Mouse (Mus musculus) kidney, adult 2 months (tissue): Measurements from ENCODE around the gene 5730522E02Rik. TPM values are rescaled to one million over a fixed set of nuclear protein-coding genes. Genes with fewer than 3 reads are reported as not detected.

Experiments used
- DNase-seq: peaks from one replicate; pipeline ENCODE4 v3.0.0; 2021
- H3K27ac ChIP-seq: fragments of 200-500 bp; 2 replicates; pipeline ENCODE4 v1.5.1; 2012; ENCODE audit warnings: low read depth, low read length, control low read depth, inconsistent platforms; ENCODE audit not compliant: insufficient read depth
- H3K27me3 ChIP-seq: fragments of 200-500 bp; replicated peaks from 2 replicates; pipeline ENCODE4 v1.6.1; 2012; ENCODE audit warnings: mild to moderate bottlenecking, moderate library complexity, low read length, inconsistent platforms; ENCODE audit not compliant: control insufficient read depth, insufficient read depth
- H3K36me3 ChIP-seq: fragments of 200-500 bp; 2 replicates; pipeline ENCODE4 v1.6.1; 2012; ENCODE audit warnings: mild to moderate bottlenecking, moderate library complexity, low read length, inconsistent platforms; ENCODE audit not compliant: control insufficient read depth, insufficient read depth
- H3K4me1 ChIP-seq: fragments of 200-500 bp; 2 replicates; pipeline ENCODE4 v1.6.1; 2011; ENCODE audit warnings: low read length; ENCODE audit not compliant: control insufficient read depth, insufficient read depth
- H3K4me3 ChIP-seq: fragments of 200-500 bp; 2 replicates; pipeline ENCODE4 v1.5.1; 2011; ENCODE audit warnings: mild to moderate bottlenecking, low read depth, low read length, control low read depth; ENCODE audit not compliant: insufficient read depth
- CTCF ChIP-seq: fragments of 200-500 bp; conservative IDR thresholded peaks from 2 replicates; pipeline ENCODE4 v1.5.1; 2011; ENCODE audit warnings: low read depth, mild to moderate bottlenecking, control low read depth, low read length, moderate library complexity, mixed read lengths; ENCODE audit not compliant: insufficient read depth, insufficient read length
- POLR2A ChIP-seq: fragments of 200-500 bp; IDR thresholded peaks from one replicate; pipeline ENCODE4 v1.6.1; 2011; ENCODE audit warnings: low read depth, low read length, control low read depth
- WGBS: fragments of 180-500 bp; shearing (Covaris S2); methylation state at CpG from one replicate; pipeline ENCODE4 v1.1.7; 2018; 5-methylcytosine and 5-hydroxymethylcytosine counted together
- polyA plus RNA-seq: library from polyadenylated mRNA; depleted of rRNA; stranded (reverse); fragments of >200 nt; gene quantifications from 2 replicates; pipeline ENCODE4 v1.2.3, GENCODE M21; 2012

The 5730522E02Rik gene
- polyA plus RNA-seq, 1 experiment: 0.06 TPM

DNA sequence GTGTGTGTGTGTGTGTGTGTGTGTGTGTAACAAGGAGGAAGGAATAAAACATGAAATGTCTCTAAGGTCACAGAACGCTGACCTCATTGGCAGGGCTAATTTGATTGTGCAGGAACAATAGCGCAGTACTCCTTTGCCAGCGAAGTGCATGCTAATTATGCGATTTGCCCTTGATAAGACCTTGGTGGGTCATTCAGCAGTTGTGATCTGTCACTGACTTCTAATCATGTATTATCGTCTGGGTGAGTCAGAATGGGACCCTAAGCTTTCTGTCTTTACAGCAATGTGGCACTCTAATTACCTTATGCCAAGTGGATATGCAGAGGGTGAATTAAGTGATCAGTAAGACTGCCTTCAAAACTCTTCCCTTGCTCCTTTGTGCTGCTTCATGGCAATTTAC lies 514.4 kb downstream of the 5730522E02Rik start:
- Histone ChIP-seq H3K4me1 (no peaks in the 10 kb centered on the region), H3K27ac (no peak overlapping the region), H3K27me3 (no peaks in the 10 kb centered on the region), H3K4me3 (no peak overlapping the region), H3K36me3 (no peaks in the 10 kb centered on the region)
- DNase-seq: no peak
- TF ChIP-seq CTCF: no peak
- 73% methylated on average over 5 of the region's 5 CpGs for WGBS

DNA sequence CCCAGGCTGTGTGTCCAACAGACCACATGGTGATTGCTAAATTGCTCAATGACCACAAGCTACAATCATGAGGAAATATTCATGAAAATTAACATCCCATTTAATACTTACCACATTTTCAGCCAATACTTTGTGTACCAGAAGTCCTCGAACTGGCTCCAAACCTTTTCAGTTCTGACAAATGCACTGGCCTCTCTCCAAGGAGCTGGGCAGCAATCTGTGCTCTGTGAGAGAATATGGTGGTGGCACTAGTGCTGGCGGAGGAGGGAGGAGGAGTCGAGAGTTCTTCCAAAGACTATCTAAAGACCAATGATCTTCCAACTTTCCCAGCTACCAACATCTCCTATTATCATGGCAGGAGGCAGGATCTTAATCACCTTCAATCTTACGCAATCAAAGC lies 525.8 kb downstream of the 5730522E02Rik start:
- no peak for DNase-seq
- H3K27ac ChIP-seq: no peak overlapping the region
- 92% methylated on average over 4 of the region's 4 CpGs for WGBS
- no peak overlapping the region for H3K4me3 ChIP-seq
- no peaks in the 10 kb centered on the region for H3K36me3 ChIP-seq
- no peaks in the 10 kb centered on the region for H3K27me3 ChIP-seq
- no peak for TF ChIP-seq POLR2A
- no peak for TF ChIP-seq CTCF
- H3K4me1 ChIP-seq: no peaks in the 10 kb centered on the region

DNA sequence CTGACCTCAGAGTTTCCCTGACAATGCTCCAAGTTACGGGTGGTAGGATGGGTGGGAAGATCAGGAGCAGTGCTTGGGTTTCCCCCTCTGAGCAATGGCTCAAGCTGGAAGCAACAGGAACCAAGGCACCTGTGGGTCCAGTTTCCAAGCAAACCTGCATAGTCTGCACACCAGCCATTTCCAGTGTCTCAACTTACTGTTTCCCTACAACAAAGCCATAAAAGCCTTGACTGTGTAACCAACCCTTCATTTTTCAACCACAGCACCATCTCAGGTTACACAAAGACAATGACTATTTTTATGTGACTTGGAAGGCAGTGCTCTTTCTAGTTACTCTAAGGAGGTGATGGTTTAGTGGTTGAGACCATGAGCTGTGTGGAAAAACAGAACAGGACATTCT lies 530.7 kb downstream of the 5730522E02Rik start:
- 52% methylated on average over 1 of the region's 1 CpGs for WGBS
- Histone ChIP-seq H3K4me3 (no peak overlapping the region), H3K36me3 (no peaks in the 10 kb centered on the region), H3K27ac (no peak overlapping the region), H3K27me3 (no peaks in the 10 kb centered on the region), H3K4me1 (no peaks in the 10 kb centered on the region)
- DNase-seq: no peak
- no peak for TF ChIP-seq CTCF
- TF ChIP-seq POLR2A: no peak

- Histone ChIP-seq H3K27ac (no peak overlapping the region), H3K36me3 (no peaks in the 10 kb centered on the region), H3K4me3 (no peak overlapping the region), H3K4me1 (no peaks in the 10 kb centered on the region), H3K27me3 (no peaks in the 10 kb centered on the region)
- TF ChIP-seq CTCF: no peak
- no peak for TF ChIP-seq POLR2A
- DNase-seq: no peak
- 78% methylated on average over 3 of the region's 3 CpGs for WGBS
Measured at GRCm38 (mm10) chr11:25674194-25674593, 536.4 kb downstream of the 5730522E02Rik start.

- Histone ChIP-seq H3K27me3 (no peaks in the 10 kb centered on the region), H3K4me1 (no peaks in the 10 kb centered on the region), H3K27ac (no peak overlapping the region), H3K4me3 (no peak overlapping the region), H3K36me3 (no peaks in the 10 kb centered on the region)
- WGBS: 68% methylated on average over 4 of the region's 4 CpGs
- TF ChIP-seq POLR2A: no peak
- no peak for TF ChIP-seq CTCF
- no peak for DNase-seq
Measured at GRCm38 (mm10) chr11:25670018-25670417, 540.5 kb downstream of the 5730522E02Rik start.

- H3K27ac ChIP-seq: no peak overlapping the region
- 80% methylated on average over 3 of the region's 3 CpGs for WGBS
- TF ChIP-seq POLR2A: no peak
- no peak for TF ChIP-seq CTCF
- no peaks in the 10 kb centered on the region for H3K36me3 ChIP-seq
- H3K27me3 ChIP-seq: no peaks in the 10 kb centered on the region
- H3K4me1 ChIP-seq: no peaks in the 10 kb centered on the region
- no peak overlapping the region for H3K4me3 ChIP-seq
- no peak for DNase-seq
Measured at GRCm38 (mm10) chr11:25664562-25665104, 545.9 kb downstream of the 5730522E02Rik start.

GRCm38 (mm10) chr11:25646282-25646681 lies 564.3 kb downstream of the 5730522E02Rik start:
- H3K27me3 ChIP-seq: no peaks in the 10 kb centered on the region
- TF ChIP-seq POLR2A: no peak
- no peak for DNase-seq
- H3K36me3 ChIP-seq: no peaks in the 10 kb centered on the region
- H3K27ac ChIP-seq: no peak overlapping the region
- H3K4me1 ChIP-seq: no peaks in the 10 kb centered on the region
- WGBS: 79% methylated on average over 5 of the region's 5 CpGs
- H3K4me3 ChIP-seq: no peak overlapping the region
